Comparison of ENCODE assay signal across 8 mouse cellular contexts in the genomic region with DNA sequence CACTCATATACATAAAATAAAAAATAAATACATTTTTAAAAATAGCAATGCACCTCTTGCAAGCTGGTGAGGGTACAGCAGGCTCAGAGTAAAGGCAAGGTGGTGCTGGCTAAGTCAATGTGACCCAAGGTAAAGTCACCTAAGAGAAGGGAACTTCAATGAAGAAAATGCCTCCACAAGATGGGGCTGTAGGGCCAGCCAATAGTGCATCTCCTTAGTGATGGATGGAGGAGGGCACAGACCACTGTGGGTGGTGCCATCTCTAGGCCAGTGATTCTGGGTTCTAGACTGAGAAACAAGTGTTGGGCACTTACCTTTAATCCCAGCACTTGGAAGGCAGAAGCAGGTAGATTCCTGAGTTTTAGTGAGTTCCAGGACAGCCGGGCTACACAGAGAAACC. TPM values are rescaled to one million over a fixed set of nuclear protein-coding genes. Genes with fewer than 3 reads are reported as not detected.
DNase-seq lines count a peak whose midpoint lies in the region; ATAC-seq and TF ChIP-seq lines count a peak whose summit lies in the region.
"Had no signal": no experiment of that assay in that cellular context is flagged by ENCODE, and none has a peak within 500 bp of the region (broad histone marks: within the 10 kb centered on the region; RNA-seq: fewer than 3 reads in every experiment).

No protein-coding gene starts in this region.

- H3K27me3 ChIP-seq in kidney, adult 2 months (replicated peaks; ENCODE audit: control insufficient read depth, insufficient read depth, low read length) = no peaks in the 10 kb centered on the region
- no peaks in the 10 kb centered on the region for H3K27me3 ChIP-seq in kidney, embryonic 14.5 days (ENCODE audit: control insufficient read depth, insufficient read depth, low read length)

- no peak for ATAC-seq in kidney, embryonic 14.5 days (ENCODE audit: low FRiP score, low TSS enrichment)
- peak; percentile 68 for ATAC-seq in common myeloid progenitor, adult 5-6 weeks (replicated peaks; ENCODE audit: low read depth, poor library complexity, severe bottlenecking)

- no peak overlapping the region for H3K4me3 ChIP-seq in kidney, adult 2 months (ENCODE audit: insufficient read depth, low read depth, low read length)
- no peak overlapping the region for H3K4me3 ChIP-seq in kidney, embryonic 14.5 days (ENCODE audit: low read length)
- H3K4me3 ChIP-seq: erythroblast, embryonic 14.5 days had no signal

- peaks cover 2% of the 10 kb centered on the region; the same call in 1 of the 2 replicates for H3K4me1 ChIP-seq in kidney, adult 2 months (ENCODE audit: control insufficient read depth, insufficient read depth, low read length)
- 0 out of 2 replicates have a peak, but pooled peaks cover 4% of the 10 kb centered on the region for H3K4me1 ChIP-seq in kidney, embryonic 14.5 days (ENCODE audit: control insufficient read depth, insufficient read depth, low read length)

- H3K9ac ChIP-seq in kidney, embryonic 14.5 days (ENCODE audit: low read depth, low read length) = no peak overlapping the region

- no peak overlapping the region for H3K27ac ChIP-seq in kidney, adult 2 months (ENCODE audit: insufficient read depth, low read depth, low read length)
- no peak overlapping the region for H3K27ac ChIP-seq in kidney, embryonic 14.5 days (ENCODE audit: low read depth, low read length)

- 100% methylated on average over 1 of the region's 1 CpGs for WGBS in kidney, adult 2 months
- 96% methylated on average over 1 of the region's 1 CpGs for WGBS in kidney, embryonic 14.5 days

- no peaks in the 10 kb centered on the region for H3K36me3 ChIP-seq in kidney, adult 2 months (ENCODE audit: control insufficient read depth, insufficient read depth, low read length)
- no peaks in the 10 kb centered on the region for H3K36me3 ChIP-seq in kidney, embryonic 14.5 days (ENCODE audit: control insufficient read depth, insufficient read depth, low read length)

- TF ChIP-seq POLR2A in kidney, adult 2 months (IDR thresholded peaks at IDR 0.05; ENCODE audit: low read depth, low read length) = no peak

- DNase-seq in kidney, adult 2 months = peak; percentile 48
- peak; percentile 53 for DNase-seq in NIH3T3 (ENCODE audit: low read depth)
- DNase-seq in lung, postnatal 10 days = peak; percentile 64
- no peak for DNase-seq in layer of hippocampus, adult 9-10 months (ENCODE audit: low spot score)
- DNase-seq in ovary, postnatal 14 days (ENCODE audit: low spot score) = no peak

- no peak overlapping the region for H3K4me2 ChIP-seq in kidney, embryonic 14.5 days (replicated peaks; ENCODE audit: low read depth, low read length)

- H3K9me3 ChIP-seq in kidney, embryonic 14.5 days (ENCODE audit: control insufficient read depth, low read length) = no peaks in the 10 kb centered on the region

- TF ChIP-seq CTCF in kidney, adult 2 months (conservative IDR thresholded peaks at IDR 0.05; ENCODE audit: insufficient read depth, insufficient read length, low read depth, low read length) = peak; percentile 76

RNA-seq across cellular contexts. Expression of a gene that starts 23.5 kb away (rescaled TPM):
- 8.9 and 9.4 TPM in 2 replicates for polyA plus RNA-seq in kidney, adult 2 months (2012; rRNA removed)
- 0.20 and 0.29 TPM in 2 replicates for polyA plus RNA-seq in kidney, embryonic 14.5 days (2014; fragmentation: Nextera tagmentation; extraction: Ambion mirVana)
- total RNA-seq in common myeloid progenitor, adult 5-6 weeks (2017) = 20.5 and 29.3 TPM in 2 replicates

RNA-seq across cellular contexts. Expression of a gene that starts 33.3 kb away (rescaled TPM):
- 8.4 and 8.9 TPM in 2 replicates for polyA plus RNA-seq in kidney, adult 2 months (2012; rRNA removed)
- polyA plus RNA-seq in kidney, embryonic 14.5 days (2014; fragmentation: Nextera tagmentation; extraction: Ambion mirVana) = 68.1 and 82.1 TPM in 2 replicates
- total RNA-seq in common myeloid progenitor, adult 5-6 weeks (2017) = 37.2 and 41.3 TPM in 2 replicates

Comparison
In these comparisons a context has a peak if more than half of its experiments do, and no peak if none do; other contexts are left out.
1. DNase-seq: peak in kidney, adult 2 months (single experiment), NIH3T3 (single experiment) and lung, postnatal 10 days (single experiment); none in layer of hippocampus, adult 9-10 months (single experiment) and ovary, postnatal 14 days (single experiment).